Mouse (Mus musculus): ENCODE data around the gene Fam241a. TPM values are rescaled to one million over a fixed set of nuclear protein-coding genes. Genes with fewer than 3 reads are reported as not detected.

Fam241a gene
- polyA plus RNA-seq, 2 experiments: 6.3 to 11.7 TPM

- Histone ChIP-seq H3K27me3 (ENCODE audit: control insufficient read depth, insufficient read depth, low read length) (no peaks in the 10 kb centered on the region), H3K4me1 (ENCODE audit: control insufficient read depth, insufficient read depth, low read length) (peaks cover 3% of the 10 kb centered on the region; the same call in 1 of the 2 replicates), H3K9ac (ENCODE audit: low read depth, low read length, severe bottlenecking) (no peak overlapping the region), H3K36me3 (ENCODE audit: control insufficient read depth, insufficient read depth, low read length) (no peaks in the 10 kb centered on the region), H3K9me3 (ENCODE audit: control insufficient read depth, low read length) (no peaks in the 10 kb centered on the region), H3K27ac (replicated peaks; ENCODE audit: low read depth, low read length) (no peak overlapping the region), H3K4me2 (replicated peaks; ENCODE audit: low read depth, low read length, severe bottlenecking) (no peak overlapping the region), H3K4me3 (replicated peaks; ENCODE audit: low read length) (no peak overlapping the region)
- no peak for TF ChIP-seq POLR2A (IDR thresholded peaks at IDR 0.05; ENCODE audit: borderline replicate concordance, extremely low read depth, insufficient read depth, insufficient read length)
- ATAC-seq (ENCODE audit: low FRiP score, low read depth) (no peak), DNase-seq (ENCODE audit: low spot score) (no peak)
- WGBS: 72% methylated on average over 9 of the region's 9 CpGs
Measured at GRCm38 (mm10) chr3:127852722-127853121, 43.4 kb downstream of the Fam241a start.

GRCm38 (mm10) chr3:127850776-127851646, 45.1 kb downstream of the Fam241a start:
- Histone ChIP-seq H3K27ac (replicated peaks; ENCODE audit: low read depth, low read length) (no peak overlapping the region), H3K4me2 (replicated peaks; ENCODE audit: low read depth, low read length, severe bottlenecking) (no peak overlapping the region), H3K9ac (ENCODE audit: low read depth, low read length, severe bottlenecking) (no peak overlapping the region), H3K4me3 (replicated peaks; ENCODE audit: low read length) (no peak overlapping the region), H3K9me3 (ENCODE audit: control insufficient read depth, low read length) (no peaks in the 10 kb centered on the region), H3K36me3 (ENCODE audit: control insufficient read depth, insufficient read depth, low read length) (no peaks in the 10 kb centered on the region), H3K4me1 (ENCODE audit: control insufficient read depth, insufficient read depth, low read length) (peaks cover 3% of the 10 kb centered on the region; the same call in 1 of the 2 replicates), H3K27me3 (ENCODE audit: control insufficient read depth, insufficient read depth, low read length) (no peaks in the 10 kb centered on the region)
- no peak for ATAC-seq (ENCODE audit: low FRiP score, low read depth)
- no peak for DNase-seq (ENCODE audit: low spot score)
- no peak for TF ChIP-seq POLR2A (IDR thresholded peaks at IDR 0.05; ENCODE audit: borderline replicate concordance, extremely low read depth, insufficient read depth, insufficient read length)
- WGBS: 60% methylated on average over 9 of the region's 9 CpGs

- no peak for TF ChIP-seq POLR2A (IDR thresholded peaks at IDR 0.05; ENCODE audit: borderline replicate concordance, extremely low read depth, insufficient read depth, insufficient read length)
- no peaks in the 10 kb centered on the region for H3K27me3 ChIP-seq (ENCODE audit: control insufficient read depth, insufficient read depth, low read length)
- H3K9ac ChIP-seq (ENCODE audit: low read depth, low read length, severe bottlenecking): no peak overlapping the region
- DNase-seq (ENCODE audit: low spot score) (no peak), ATAC-seq (ENCODE audit: low FRiP score, low read depth) (no peak)
- peaks cover 3% of the 10 kb centered on the region; the same call in 1 of the 2 replicates for H3K4me1 ChIP-seq (ENCODE audit: control insufficient read depth, insufficient read depth, low read length)
- no peak overlapping the region for H3K27ac ChIP-seq (replicated peaks; ENCODE audit: low read depth, low read length)
- no peaks in the 10 kb centered on the region for H3K36me3 ChIP-seq (ENCODE audit: control insufficient read depth, insufficient read depth, low read length)
- no peak overlapping the region for H3K4me2 ChIP-seq (replicated peaks; ENCODE audit: low read depth, low read length, severe bottlenecking)
- H3K4me3 ChIP-seq (replicated peaks; ENCODE audit: low read length): no peak overlapping the region
- WGBS: 85% methylated on average over 5 of the region's 5 CpGs
- no peaks in the 10 kb centered on the region for H3K9me3 ChIP-seq (ENCODE audit: control insufficient read depth, low read length)
Measured at GRCm38 (mm10) chr3:127849922-127850321, 46.2 kb downstream of the Fam241a start.

GRCm38 (mm10) chr3:127848088-127848808, 47.9 kb downstream of the Fam241a start:
- H3K27ac ChIP-seq (replicated peaks; ENCODE audit: low read depth, low read length): no peak overlapping the region
- TF ChIP-seq POLR2A (IDR thresholded peaks at IDR 0.05; ENCODE audit: borderline replicate concordance, extremely low read depth, insufficient read depth, insufficient read length): no peak
- ATAC-seq (ENCODE audit: low FRiP score, low read depth) (no peak), DNase-seq (ENCODE audit: low spot score) (no peak)
- H3K9me3 ChIP-seq (ENCODE audit: control insufficient read depth, low read length): no peaks in the 10 kb centered on the region
- no peaks in the 10 kb centered on the region for H3K27me3 ChIP-seq (ENCODE audit: control insufficient read depth, insufficient read depth, low read length)
- no peak overlapping the region for H3K9ac ChIP-seq (ENCODE audit: low read depth, low read length, severe bottlenecking)
- no peak overlapping the region for H3K4me3 ChIP-seq (replicated peaks; ENCODE audit: low read length)
- H3K36me3 ChIP-seq (ENCODE audit: control insufficient read depth, insufficient read depth, low read length): no peaks in the 10 kb centered on the region
- WGBS: 80% methylated on average over 11 of the region's 11 CpGs
- no peaks in the 10 kb centered on the region for H3K4me1 ChIP-seq (ENCODE audit: control insufficient read depth, insufficient read depth, low read length)
- no peak overlapping the region for H3K4me2 ChIP-seq (replicated peaks; ENCODE audit: low read depth, low read length, severe bottlenecking)

- Histone ChIP-seq H3K4me2 (replicated peaks; ENCODE audit: low read depth, low read length, severe bottlenecking) (no peak overlapping the region), H3K9ac (ENCODE audit: low read depth, low read length, severe bottlenecking) (no peak overlapping the region), H3K9me3 (ENCODE audit: control insufficient read depth, low read length) (no peaks in the 10 kb centered on the region), H3K4me3 (replicated peaks; ENCODE audit: low read length) (no peak overlapping the region), H3K27me3 (ENCODE audit: control insufficient read depth, insufficient read depth, low read length) (no peaks in the 10 kb centered on the region), H3K36me3 (ENCODE audit: control insufficient read depth, insufficient read depth, low read length) (no peaks in the 10 kb centered on the region), H3K4me1 (ENCODE audit: control insufficient read depth, insufficient read depth, low read length) (no peaks in the 10 kb centered on the region), H3K27ac (replicated peaks; ENCODE audit: low read depth, low read length) (no peak overlapping the region)
- DNase-seq (ENCODE audit: low spot score): no peak
- no peak for TF ChIP-seq POLR2A (IDR thresholded peaks at IDR 0.05; ENCODE audit: borderline replicate concordance, extremely low read depth, insufficient read depth, insufficient read length)
- 78% methylated on average over 5 of the region's 5 CpGs for WGBS
- ATAC-seq (ENCODE audit: low FRiP score, low read depth): no peak
Measured at GRCm38 (mm10) chr3:127843941-127844327, 52.2 kb downstream of the Fam241a start.

Measured in limb, embryonic 14.5 days (tissue).